Mouse (Mus musculus) heart, postnatal 4 days (tissue): ENCODE measurements at regions not wholly inside any gene's neighbourhood (a gene's known extent, or its start where the extent isn't known, plus 50 kb on each side); places are given as distances from the start of the nearest gene placed in this dataset.

Source experiments
- DNase-seq: peaks from one replicate; pipeline ENCODE4 v3.0.0; 2021

DNA sequence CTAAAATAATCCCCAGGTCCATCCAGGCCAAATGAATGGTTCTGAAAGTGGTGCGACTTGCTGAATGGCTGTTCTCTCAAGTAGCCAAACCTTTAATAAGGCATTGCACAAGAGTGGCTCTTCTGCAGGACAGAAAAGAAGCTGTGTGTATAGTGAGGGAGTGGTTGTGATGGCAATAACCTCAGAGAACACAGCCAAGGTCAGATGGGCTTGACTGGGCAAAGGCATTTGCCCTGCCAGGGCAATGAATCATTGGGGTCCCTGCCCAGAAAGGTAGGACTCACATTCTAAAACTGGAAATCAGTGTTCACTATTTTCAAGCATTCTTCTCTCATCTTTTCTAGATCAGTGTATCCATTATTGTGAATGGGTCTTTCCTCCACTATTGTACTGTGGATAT is 295.4 kb upstream of the Usp25 start:
- DNase-seq = no peak

GRCm38 (mm10) chr16:76694913-76695312 is 318.6 kb upstream of the Usp25 start:
- no peak for DNase-seq

GRCm38 (mm10) chr16:76687735-76688447 is 314.3 kb upstream of the Nrip1 start:
- no peak for DNase-seq

GRCm38 (mm10) chr16:76685562-76685961 is 311.9 kb upstream of the Nrip1 start:
- no peak for DNase-seq

DNA sequence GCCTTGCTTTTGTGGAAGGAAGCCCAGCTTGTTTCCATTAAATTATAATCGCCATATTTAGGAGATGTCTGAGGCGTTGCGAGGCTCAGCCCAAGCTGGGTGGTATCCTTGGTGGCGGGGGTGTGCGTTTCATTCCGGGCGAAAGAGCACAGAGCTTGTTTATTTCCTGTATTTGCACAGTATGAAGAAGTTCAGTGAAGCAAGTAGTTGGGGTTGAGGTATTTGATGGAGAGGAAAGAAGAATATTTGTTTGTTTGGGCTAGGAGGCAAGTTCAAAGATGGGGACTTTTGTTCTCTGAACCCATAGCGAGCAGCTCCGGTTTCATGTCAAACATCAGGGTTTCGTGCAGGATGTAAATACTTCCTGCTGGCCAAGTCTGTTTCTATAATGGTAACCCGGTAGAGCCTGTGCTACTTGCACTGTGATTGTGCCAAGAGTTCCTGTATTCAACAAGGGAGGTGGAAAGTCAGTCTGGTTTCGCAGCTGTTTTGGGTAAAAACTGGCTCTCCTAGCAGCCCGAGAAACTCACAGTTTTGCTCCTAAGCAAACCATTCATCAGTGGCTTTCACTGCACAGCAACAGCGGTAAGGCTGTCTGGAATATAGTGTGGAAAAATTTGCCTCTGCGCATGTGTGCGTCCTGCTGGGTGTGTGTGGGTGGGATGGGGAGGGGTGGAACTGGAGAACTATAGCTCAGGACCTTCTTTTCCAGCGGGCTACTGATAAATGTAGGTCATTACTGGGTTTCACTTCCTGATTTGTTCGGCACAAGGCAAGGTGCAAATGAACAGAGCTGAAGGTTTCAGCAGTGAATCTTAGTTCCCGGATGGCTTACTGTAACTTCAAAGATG is 306.7 kb upstream of the Nrip1 start:
- DNase-seq = peak; percentile 13

GRCm38 (mm10) chr16:76678885-76679284 is 305.3 kb upstream of the Nrip1 start:
- no peak for DNase-seq

DNA sequence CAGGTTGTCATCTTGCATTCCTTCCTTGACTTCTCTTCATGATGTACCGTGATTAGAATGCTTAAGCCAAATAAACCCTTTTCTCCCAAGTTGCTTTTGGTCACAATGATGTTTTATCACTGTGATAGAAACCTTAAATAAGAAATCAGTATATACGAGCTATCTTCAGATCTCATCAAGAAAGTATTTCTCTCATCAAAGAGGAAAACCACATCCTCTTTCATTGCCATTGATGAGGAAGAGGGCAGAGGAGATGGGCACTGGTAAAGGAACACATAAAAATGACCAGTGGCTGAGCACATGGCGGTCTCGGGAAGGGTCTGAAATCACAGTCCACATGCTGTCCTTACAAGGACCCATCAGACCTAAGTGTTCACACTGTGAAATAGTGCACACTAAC is 296.2 kb upstream of the Nrip1 start:
- no peak for DNase-seq

GRCm38 (mm10) chr16:76667046-76667445 is 293.4 kb upstream of the Nrip1 start:
- no peak for DNase-seq

- no peak for DNase-seq
Measured at GRCm38 (mm10) chr16:76655106-76655505, 281.5 kb upstream of the Nrip1 start.

DNA sequence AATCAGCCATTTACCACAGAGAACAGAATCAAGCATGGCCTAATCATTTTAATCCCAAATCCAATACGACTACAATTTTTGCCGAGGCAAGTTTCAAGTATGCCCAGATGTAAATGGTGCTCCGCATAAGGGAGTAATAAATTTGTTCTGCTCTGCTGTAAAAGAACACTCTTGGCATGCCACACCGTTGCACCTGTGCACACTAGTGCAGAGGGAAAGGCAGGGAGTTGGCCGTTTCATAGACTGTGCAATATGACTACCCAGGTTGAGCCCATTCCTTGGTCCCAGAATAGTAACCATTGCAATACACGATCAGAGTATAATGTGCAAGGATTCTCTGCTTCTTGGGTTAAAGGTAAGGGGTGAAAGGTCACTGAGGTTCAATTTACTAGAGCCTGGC is 270.7 kb upstream of the Nrip1 start:
- no peak for DNase-seq

DNA sequence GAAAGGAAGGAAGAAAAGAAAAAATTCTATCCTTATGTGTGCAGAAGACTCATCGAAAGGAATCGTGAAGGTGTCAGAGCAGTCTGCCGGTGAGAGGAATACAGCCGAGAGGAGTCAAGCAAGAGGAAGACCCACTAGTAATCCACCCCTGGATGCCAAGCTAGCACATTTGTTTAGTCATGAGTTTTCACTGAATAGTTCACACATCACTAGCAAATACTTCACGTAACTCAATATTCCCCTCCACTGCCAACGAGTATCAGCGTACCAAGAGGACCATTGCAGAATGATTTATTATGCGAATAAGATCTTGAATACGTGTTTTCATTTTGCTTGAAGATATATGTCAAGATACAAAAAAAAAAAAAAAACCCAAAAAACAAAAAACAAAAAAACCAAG is 270.2 kb upstream of the Nrip1 start:
- DNase-seq = no peak

GRCm38 (mm10) chr16:76635169-76635568 is 261.5 kb upstream of the Nrip1 start:
- DNase-seq = no peak

DNA sequence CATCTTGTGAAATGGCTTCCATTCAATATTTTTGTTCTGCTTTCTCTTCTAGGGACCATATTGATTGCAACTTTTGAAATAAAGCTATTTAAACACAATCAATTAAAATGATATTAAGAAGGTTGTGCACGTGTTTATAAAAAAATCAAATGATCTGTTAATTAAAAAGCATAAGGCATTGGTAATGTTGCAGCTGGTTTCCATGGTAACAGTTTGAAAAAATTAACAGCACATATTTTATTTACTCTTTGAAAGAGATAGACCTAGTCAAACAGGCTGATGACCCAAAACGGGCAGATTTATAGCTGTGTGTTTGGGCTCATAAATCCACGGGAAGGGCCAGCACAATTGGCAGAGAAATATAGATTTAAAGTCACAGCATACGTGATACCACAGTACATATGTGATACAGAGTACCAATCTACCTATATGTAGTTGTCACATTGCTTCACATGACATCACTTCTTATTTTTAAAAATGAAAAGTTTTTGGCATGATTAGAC is 260.6 kb upstream of the Nrip1 start:
- DNase-seq = no peak

DNA sequence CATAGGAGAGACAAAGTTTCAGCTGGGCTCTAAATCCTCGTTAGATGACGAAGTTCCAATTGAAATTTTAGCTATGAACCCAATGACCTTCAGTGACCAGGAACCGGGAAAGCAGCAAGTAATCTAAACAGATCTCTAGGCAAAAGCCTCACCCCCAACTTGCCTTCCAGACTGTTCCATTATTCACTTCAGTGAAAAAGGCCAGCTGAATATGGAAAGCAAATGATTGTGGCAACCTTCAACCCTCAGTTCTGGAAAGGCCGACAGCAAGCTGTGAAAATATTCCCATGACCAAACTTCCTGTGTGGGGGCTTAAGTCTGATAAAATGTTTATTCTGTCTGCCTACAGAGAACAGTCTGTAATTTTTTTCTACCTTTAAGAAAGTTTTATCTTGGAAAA is 252.5 kb upstream of the Nrip1 start:
- peak; percentile 8 for DNase-seq

- DNase-seq = peak; percentile 11
Measured at GRCm38 (mm10) chr16:76621715-76622114, 248.1 kb upstream of the Nrip1 start.

- no peak for DNase-seq
Measured at GRCm38 (mm10) chr16:76618295-76618694, 244.7 kb upstream of the Nrip1 start.

- no peak for DNase-seq
Measured at GRCm38 (mm10) chr16:76611061-76611460, 237.4 kb upstream of the Nrip1 start.

GRCm38 (mm10) chr16:76604914-76605313 is 231.3 kb upstream of the Nrip1 start:
- no peak for DNase-seq

DNA sequence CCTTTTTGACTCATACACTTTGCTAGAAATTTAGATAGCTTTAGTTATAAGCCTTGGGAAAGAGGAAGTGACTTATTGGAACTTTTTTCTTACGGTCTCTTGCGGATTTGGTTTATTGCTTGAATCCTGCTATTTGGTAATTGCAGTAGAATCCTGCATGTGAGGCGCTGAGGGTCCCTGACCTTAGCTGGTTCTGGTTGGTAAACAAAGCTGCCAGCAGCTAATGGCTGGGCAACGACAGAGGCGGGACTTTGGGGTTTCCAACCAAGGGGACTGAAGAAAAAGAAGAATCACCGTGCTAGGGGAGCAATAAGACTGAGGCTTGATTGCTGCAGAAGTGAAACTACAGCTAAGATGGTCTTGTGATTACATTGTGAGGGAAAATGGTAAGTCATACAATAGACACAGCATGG is 230.2 kb upstream of the Nrip1 start:
- no peak for DNase-seq

DNA sequence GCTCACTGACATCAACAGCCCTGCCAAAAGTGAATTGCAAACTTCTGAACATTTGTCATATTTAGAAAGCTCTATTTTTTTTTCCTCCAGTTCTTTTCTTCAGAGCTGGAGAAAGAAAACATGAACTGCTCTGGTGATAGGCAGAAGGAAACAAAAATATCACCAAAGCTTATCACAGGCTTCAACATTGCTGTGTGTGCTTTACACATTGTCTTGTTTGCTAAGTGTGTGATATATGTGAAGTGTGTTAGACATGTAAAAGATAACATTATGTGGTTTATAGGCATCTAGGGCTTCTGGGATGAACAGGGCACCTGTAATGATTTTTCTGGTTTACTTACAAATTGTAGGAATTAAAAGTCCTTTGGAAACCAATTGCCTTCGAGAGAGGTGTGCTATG is 229.8 kb upstream of the Nrip1 start:
- no peak for DNase-seq

- peak; percentile 17 for DNase-seq
Measured at GRCm38 (mm10) chr16:76600131-76600530, 226.5 kb upstream of the Nrip1 start.

DNA sequence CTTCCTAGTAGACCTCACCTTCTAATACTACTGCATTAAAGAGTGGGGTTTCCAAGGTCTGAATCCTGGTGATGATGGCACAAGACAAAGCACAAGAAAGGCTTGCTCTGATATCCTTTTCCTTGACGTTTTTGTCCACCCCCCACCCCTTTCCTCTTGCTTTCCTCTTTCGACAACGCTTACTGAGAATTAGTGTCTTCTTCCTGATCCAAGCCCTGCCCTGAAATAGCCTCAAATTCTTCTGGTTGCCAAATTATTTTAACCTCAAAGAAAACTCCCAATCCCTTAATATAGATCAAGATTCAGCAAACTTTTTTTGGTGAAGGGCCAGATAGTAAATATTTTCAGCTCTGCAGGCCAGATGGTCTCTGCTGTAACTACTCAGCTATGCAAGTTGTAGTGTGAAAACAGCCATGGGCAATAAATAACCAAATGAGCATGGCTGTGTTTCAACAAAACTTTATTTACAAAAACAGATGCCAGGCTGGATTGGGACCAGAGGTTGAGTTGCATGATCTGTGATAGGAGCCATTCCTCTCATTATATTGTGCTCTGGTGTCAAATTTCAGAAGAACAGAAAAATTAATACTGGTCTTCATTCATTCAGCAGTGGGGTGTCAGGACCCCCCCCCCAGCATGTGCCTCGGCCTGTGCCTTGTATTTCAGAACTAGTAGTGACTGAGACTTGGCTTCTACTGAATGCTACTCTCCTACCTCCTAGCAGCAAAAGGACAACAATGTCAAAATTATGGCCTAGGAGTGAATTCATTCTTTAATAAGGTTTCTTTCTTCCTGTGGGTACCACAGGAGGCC is 218.5 kb upstream of the Nrip1 start:
- DNase-seq = no peak

GRCm38 (mm10) chr16:76589791-76590190 is 216.2 kb upstream of the Nrip1 start:
- no peak for DNase-seq
